Mouse (Mus musculus): ENCODE results near the gene Fcgr2b.

DNA sequence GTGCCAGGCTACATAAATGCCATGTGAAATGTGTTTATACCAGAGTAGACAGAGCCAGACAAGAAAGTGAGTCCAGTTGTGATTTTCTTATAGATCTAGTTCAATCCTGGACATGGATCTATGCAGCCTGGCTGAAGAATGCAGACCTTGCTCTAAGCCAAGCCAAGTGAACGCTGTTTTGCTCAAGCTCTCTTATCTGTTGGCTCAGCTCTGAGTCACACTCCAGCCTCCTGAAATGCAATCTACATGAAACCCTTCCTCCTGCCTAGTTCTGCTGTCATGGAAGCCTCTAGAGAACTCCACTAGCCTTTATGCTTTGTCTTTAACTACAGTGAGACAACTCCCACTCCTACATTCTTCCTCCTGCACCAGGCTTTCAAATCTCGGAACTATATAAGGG is 14.0 kb downstream of the Fcgr2b start:
- TF ChIP-seq CTCF (IDR thresholded peaks at IDR 0.05; ENCODE audit: borderline replicate concordance, control insufficient read depth, extremely low read depth, insufficient read depth, low read length, poor library complexity) (no peak), POLR2A (IDR thresholded peaks at IDR 0.05; ENCODE audit: control insufficient read depth, extremely low read depth, insufficient read depth, low read length, poor library complexity) (no peak)
